ENCODE assay signal across 8 mouse cellular contexts in the genomic region with DNA sequence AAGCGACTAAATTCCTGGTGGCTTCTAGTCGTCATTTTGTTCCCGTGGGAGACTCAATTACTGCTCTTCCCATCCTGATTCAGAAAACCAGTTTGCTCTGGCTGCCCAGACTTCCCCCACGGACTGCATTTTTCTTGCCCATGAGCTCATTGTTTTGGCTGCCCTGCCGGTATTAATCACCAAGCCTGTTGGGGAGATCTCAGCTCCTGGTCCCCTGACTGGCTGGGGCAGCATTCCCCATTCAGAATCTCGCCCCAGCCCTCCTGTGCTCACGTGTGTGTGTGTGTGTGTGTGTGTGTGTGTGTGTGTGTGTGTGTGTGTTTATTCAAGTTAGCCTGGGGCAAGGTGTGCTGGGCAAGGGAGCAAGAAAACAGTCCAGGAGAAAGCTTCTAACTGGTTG. TPM values are rescaled to one million over a fixed set of nuclear protein-coding genes. Genes with fewer than 3 reads are reported as not detected.
DNase-seq lines count a peak whose midpoint lies in the region; ATAC-seq and TF ChIP-seq lines count a peak whose summit lies in the region.

No protein-coding gene starts in this region.

- 6% methylated on average over 7 of the region's 7 CpGs for WGBS in cerebellum, adult 2 months
- 21% methylated on average over 7 of the region's 7 CpGs for WGBS in embryonic facial prominence, embryonic 12.5 days
- 61% methylated on average over 7 of the region's 7 CpGs for WGBS in midbrain, embryonic 14.5 days

- H3K9me3 ChIP-seq in embryonic facial prominence, embryonic 12.5 days: no peaks in the 10 kb centered on the region
- H3K9me3 ChIP-seq in midbrain, embryonic 14.5 days (ENCODE audit: control insufficient read depth, low read length): no peaks in the 10 kb centered on the region

- no peak overlapping the region; the same call in 1 of the 2 replicates for H3K9ac ChIP-seq in embryonic facial prominence, embryonic 12.5 days
- no peak overlapping the region for H3K9ac ChIP-seq in midbrain, embryonic 14.5 days (replicated peaks; ENCODE audit: low read length)

- TF ChIP-seq CTCF in cerebellum, adult 2 months (IDR thresholded peaks at IDR 0.05; ENCODE audit: borderline replicate concordance, insufficient read depth, low read depth, low read length): no peak

- H3K4me2 ChIP-seq in embryonic facial prominence, embryonic 12.5 days (replicated peaks): peak overlapping the region; percentile 11; the same call in 1 of the 2 replicates
- no peak overlapping the region for H3K4me2 ChIP-seq in midbrain, embryonic 14.5 days (ENCODE audit: low read length)

- TF ChIP-seq POLR2A in cerebellum, adult 2 months (IDR thresholded peaks at IDR 0.05; ENCODE audit: borderline replicate concordance, insufficient read depth, low read length): no peak

- peaks cover 21% of the 10 kb centered on the region for H3K4me1 ChIP-seq in cerebellum, adult 2 months (ENCODE audit: control insufficient read depth, insufficient read depth, low read length)
- peaks cover 47% of the 10 kb centered on the region for H3K4me1 ChIP-seq in embryonic facial prominence, embryonic 12.5 days
- H3K4me1 ChIP-seq in midbrain, embryonic 14.5 days (ENCODE audit: control insufficient read depth, insufficient read depth, low read length): 0 out of 2 replicates have a peak, but pooled peaks cover 3% of the 10 kb centered on the region

- H3K27ac ChIP-seq in cerebellum, adult 2 months (ENCODE audit: insufficient read depth, low read length): peak overlapping the region; percentile 51
- peak overlapping the region; percentile 86 for H3K27ac ChIP-seq in embryonic facial prominence, embryonic 12.5 days
- H3K27ac ChIP-seq in midbrain, embryonic 14.5 days (replicated peaks; ENCODE audit: low read depth, low read length): peak overlapping the region; percentile 33; the same call in 1 of the 2 replicates

- no peak overlapping the region for H3K4me3 ChIP-seq in cerebellum, adult 2 months (replicated peaks; ENCODE audit: insufficient read depth, low read depth, low read length)
- H3K4me3 ChIP-seq in embryonic facial prominence, embryonic 12.5 days: no peak overlapping the region
- no peak overlapping the region for H3K4me3 ChIP-seq in midbrain, embryonic 14.5 days (replicated peaks; ENCODE audit: low read depth, low read length)

- no peak for ATAC-seq in cerebellum, adult (ENCODE audit: insufficient number of reproducible peaks, low FRiP score, low TSS enrichment)
- 0 out of 2 replicates have a peak, but pooled peaks have one; percentile 19 for ATAC-seq in embryonic facial prominence, embryonic 12.5 days (ENCODE audit: insufficient number of reproducible peaks, insufficient read depth, low FRiP score, low TSS enrichment)
- no peak for ATAC-seq in midbrain, embryonic 14.5 days (ENCODE audit: low FRiP score, low TSS enrichment)

- peak; percentile 45 to 55 for DNase-seq in cerebellum, adult 2 months
- peak; percentile 37 for DNase-seq in CD4-positive helper T cell, adult 2 months (ENCODE audit: low read depth, low spot score)
- peak; percentile 61 for DNase-seq in heart, postnatal 25 days (ENCODE audit: low spot score)
- DNase-seq in layer of hippocampus, adult 9-11 months: peak; percentile 58
- DNase-seq in midbrain, embryonic 14.5 days: peak; percentile 37
- no peak for DNase-seq in right cerebral cortex, postnatal 14 days

- peaks cover 37% of the 10 kb centered on the region for H3K36me3 ChIP-seq in embryonic facial prominence, embryonic 12.5 days
- H3K36me3 ChIP-seq in midbrain, embryonic 14.5 days (ENCODE audit: control insufficient read depth, insufficient read depth, low read length): peaks cover 21% of the 10 kb centered on the region

- H3K27me3 ChIP-seq in cerebellum, adult 2 months (ENCODE audit: control insufficient read depth, insufficient read depth, low read length): no peaks in the 10 kb centered on the region
- no peaks in the 10 kb centered on the region for H3K27me3 ChIP-seq in embryonic facial prominence, embryonic 12.5 days
- no peaks in the 10 kb centered on the region for H3K27me3 ChIP-seq in midbrain, embryonic 14.5 days (ENCODE audit: control insufficient read depth, insufficient read depth, low read length)

- intact Hi-C loops in heart, postnatal 25 days (cut with DNase I): no loop called here

RNA-seq across cellular contexts. Expression of a gene that starts 9.4 kb away (rescaled TPM):
- polyA plus RNA-seq in cerebellum, adult 2 months (2012; rRNA removed): 43.6 and 45.4 TPM in 2 replicates
- 69.8 and 74.0 TPM in 2 replicates for polyA plus RNA-seq in embryonic facial prominence, embryonic 12.5 days (2016; fragmentation: Nextera tagmentation; extraction: Ambion mirVana)
- total RNA-seq in heart, postnatal 25 days (2021): 100 to 1,000 TPM; 128 to 152 TPM
- polyA plus RNA-seq in midbrain, embryonic 14.5 days (2014; fragmentation: Nextera tagmentation; extraction: Ambion mirVana): 44.1 and 65.7 TPM in 2 replicates

RNA-seq across cellular contexts. Expression of a gene that starts 19.7 kb away (rescaled TPM):
- polyA plus RNA-seq in cerebellum, adult 2 months (2012; rRNA removed): 13.5 and 15.9 TPM in 2 replicates
- polyA plus RNA-seq in embryonic facial prominence, embryonic 12.5 days (2016; fragmentation: Nextera tagmentation; extraction: Ambion mirVana): 1.5 and 1.6 TPM in 2 replicates
- total RNA-seq in heart, postnatal 25 days (2021): 10 to 100 TPM; 52.6 to 64.6 TPM
- polyA plus RNA-seq in midbrain, embryonic 14.5 days (2014; fragmentation: Nextera tagmentation; extraction: Ambion mirVana): 0.80 and 1.1 TPM in 2 replicates

RNA-seq across cellular contexts. Expression of a gene that starts 43.2 kb away (rescaled TPM):
- polyA plus RNA-seq in cerebellum, adult 2 months (2012; rRNA removed): 84.5 and 88.8 TPM in 2 replicates
- 85.4 and 85.7 TPM in 2 replicates for polyA plus RNA-seq in embryonic facial prominence, embryonic 12.5 days (2016; fragmentation: Nextera tagmentation; extraction: Ambion mirVana)
- total RNA-seq in heart, postnatal 25 days (2021): 10 to 100 TPM; 67.4 to 72.2 TPM
- polyA plus RNA-seq in midbrain, embryonic 14.5 days (2014; fragmentation: Nextera tagmentation; extraction: Ambion mirVana): 97.0 and 103 TPM in 2 replicates

Comparison
In these comparisons a context has a peak if more than half of its experiments do, and no peak if none do; other contexts are left out.
1. H3K27ac ChIP-seq: peak in every context shown above with its lines; median percentile 86 in embryonic facial prominence, embryonic 12.5 days; 51 in cerebellum, adult 2 months; 33 in midbrain, embryonic 14.5 days.